Mouse (Mus musculus) yolk sac, embryonic 10.5 days (tissue): Measurements from ENCODE around the gene Tmem60.

ENCODE experiments used
- DNase-seq: peaks from one replicate; pipeline ENCODE4 v3.0.0-alpha.2; 2017; ENCODE audit warnings: low spot score

Tmem60 gene

DNA sequence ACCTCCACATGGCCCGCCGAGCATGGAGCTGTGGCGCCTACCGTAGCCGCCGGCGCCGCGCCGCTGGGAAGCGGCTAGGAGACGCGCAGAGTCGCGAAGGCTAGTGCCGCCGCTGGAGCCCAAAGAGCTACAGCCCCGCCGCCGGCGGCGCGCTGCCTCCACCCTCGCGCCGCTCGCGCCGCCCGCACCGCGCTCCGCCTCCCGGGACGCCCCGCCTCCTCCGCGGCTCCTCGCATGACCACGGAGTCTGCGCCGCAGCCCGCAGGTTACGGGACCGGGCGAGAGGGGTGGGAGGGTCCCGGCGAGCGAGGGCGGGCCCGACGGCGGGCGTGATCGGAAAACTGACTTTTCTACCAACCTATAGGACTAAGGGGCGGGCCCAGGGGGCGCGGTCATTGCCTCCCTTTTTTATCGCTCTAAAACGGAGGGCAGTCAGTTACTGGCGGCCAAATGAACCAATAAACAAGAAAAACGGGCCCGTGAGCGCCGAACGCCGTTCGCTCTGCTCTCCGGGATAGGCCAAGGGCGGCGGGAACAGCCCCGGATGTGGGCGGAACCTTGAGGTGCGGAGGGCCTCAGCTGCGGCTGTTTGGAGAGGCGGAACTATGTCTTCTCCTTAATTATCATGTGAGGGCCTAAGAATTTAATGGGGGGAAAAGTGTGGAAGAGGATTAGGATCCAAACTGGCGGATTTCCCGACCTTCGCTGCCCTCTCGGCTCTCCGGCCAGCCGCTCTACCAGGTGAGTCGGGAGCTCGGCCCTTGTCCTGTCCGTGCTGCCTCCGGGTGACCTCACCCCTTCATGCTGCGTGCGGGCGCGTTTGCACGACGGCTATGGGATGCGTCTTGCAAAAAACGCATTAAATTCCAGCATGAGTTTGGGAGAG lies at the start of gene Tmem60, which contains the start of gene Phtf2:
Gene Tmem60 (plus strand): TSS at position 277 of the 886 bp plus-strand sequence.
Gene Phtf2 (minus strand): TSS at position 210 of the 886 bp plus-strand sequence.
- peak; percentile 98 for DNase-seq

DNA sequence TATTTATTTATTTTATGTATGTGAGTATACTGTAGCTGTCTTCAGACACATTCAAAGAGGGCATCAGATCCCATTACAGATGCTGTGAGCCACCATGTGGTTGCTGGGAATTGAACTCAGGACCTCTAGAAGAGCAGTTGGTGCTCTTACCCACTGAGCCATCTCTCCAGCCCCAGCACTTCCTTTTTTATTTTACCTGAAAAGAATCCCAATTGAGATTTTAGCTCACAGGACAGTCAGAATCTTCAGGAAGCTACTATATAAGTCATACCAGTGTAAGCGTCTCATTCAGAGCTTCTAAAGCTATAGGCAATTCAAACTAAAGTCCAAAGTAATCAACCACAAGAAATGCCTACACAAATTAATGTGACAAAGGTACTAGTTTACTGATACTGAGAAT lies 47.6 kb upstream of the Tmem60 start:
- no peak for DNase-seq

DNA sequence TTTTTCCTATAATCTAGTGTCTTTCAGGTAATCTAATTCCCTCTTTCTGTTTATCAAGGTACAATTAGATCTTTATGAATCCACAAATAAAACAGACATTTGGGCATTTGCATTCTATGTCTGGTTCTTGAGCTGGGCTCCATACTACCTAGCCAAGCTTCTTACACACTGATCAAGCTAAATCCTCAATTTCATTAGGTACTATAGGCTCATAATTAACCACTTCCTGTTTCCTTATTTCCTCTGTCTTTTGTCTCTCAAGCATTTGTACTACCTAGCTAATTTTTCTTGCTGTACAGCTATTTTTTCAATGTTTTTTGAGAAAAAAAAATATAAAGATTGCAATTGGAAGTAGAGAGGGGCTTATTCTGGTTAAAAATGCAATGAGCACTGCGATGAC lies 44.9 kb upstream of the Tmem60 start:
- DNase-seq, result no peak

DNA sequence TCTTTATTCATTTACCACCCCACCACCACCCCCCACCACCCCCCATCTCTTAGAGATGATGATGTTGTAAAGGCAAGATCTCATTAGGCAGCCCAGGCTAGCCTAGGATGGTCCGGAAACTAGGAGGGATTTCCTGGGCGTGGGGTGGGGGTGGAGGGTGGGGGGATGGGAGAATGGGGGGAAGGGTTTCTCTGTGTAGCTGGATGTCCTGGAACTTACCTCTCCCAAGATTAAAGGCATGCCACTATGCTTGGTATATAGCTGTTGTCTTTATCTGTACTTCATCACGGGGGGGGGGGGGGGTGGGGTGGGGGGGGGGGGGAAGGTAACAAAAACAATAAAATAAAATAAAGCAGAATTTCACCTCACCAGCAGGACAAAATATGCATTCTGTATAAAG lies 38.6 kb upstream of the Tmem60 start:
- DNase-seq, result no peak

DNA sequence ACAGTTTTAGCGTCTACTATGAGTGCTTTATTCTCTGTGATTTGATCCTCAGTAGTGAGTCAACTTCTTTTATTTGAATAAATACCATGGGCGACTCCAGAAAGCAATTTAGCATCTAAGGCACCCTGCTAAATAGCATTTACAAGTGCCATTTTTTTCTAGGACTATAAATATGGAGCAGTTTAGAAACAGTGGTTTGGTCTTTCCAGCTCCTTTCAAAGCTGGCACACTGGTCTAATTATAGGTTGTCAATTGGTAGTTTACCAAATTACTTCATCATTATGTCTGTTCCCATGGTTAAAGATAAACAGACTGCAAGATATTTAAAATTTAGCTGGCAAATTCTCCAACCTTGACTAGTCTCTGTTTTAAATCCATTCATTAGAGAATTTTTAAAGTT lies 38.2 kb upstream of the Tmem60 start:
- DNase-seq, result no peak

DNA sequence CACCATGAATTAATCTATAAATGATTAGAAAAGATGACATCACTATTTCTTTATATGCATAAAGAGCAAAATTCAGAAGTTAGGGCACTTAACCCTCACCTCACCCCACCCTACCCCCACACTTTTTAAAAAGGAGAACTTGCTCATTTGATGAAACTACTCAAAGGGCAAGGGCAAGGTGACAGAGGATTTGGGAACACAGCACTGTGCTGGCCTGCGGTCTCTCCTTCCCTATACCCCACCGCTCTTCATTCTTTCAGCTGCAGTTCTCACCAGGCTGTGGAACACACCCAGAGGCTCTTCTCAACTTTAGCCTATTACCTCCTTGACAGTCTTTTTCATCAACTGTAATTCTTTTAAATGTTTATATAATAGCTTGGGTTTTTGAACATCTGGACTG lies 35.0 kb upstream of the Tmem60 start:
- DNase-seq, result no peak

DNA sequence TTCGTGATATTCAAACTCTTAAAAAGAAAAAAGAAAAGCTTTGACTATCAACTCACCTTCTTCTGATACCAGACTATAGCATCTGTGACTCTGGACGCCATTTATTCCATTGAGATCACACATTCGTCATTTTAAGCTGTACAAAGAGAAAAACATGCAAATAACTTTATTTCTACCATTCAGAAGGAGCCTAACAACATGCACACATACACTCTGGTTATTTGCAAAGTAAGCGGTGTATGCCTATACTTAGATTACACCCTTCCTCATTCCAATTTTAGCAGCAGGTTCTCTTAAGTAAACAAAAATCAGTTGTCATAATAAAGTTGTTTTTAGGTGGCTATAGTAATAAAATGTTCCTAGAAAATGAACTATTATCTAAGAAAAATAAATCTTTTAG lies 26.9 kb upstream of the Tmem60 start:
- no peak for DNase-seq

DNA sequence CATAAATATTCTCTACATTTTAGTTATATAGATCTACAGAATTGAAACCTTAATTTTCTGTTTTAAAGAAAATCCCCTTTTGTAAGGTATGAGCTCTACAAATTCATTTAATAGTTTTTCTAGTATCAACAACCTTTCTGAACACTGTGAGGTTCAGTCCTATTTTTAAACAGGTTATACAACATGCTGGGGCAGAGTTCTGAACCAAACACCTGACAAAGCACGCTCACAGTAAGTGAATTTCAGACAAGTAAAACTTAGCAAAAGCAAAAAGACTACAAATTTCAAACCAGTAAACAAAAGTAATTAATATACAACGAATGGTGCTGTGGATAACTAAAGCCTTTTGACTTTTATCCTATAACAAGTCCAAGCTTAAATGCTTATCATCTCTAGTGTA lies 23.6 kb upstream of the Tmem60 start:
- no peak for DNase-seq

DNA sequence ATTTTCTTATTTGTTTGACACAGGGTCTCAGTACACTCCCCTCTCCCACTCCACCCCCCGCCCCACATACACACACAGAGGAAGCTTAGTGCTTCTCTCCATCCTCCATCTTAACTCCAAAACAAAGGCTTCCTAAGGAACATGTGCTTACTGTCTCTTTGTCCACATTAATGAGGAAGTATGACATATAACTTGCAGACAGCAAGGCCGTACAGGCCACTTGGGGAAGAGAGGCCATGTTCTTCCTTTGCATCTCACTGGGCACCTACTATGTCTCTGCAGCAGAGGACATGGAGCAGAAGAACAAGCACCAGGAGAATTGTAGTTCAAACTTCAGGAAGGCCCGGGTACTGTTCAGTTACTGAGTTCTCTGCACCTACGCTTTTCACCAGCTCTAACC lies 21.4 kb upstream of the Tmem60 start:
- DNase-seq, result no peak

DNA sequence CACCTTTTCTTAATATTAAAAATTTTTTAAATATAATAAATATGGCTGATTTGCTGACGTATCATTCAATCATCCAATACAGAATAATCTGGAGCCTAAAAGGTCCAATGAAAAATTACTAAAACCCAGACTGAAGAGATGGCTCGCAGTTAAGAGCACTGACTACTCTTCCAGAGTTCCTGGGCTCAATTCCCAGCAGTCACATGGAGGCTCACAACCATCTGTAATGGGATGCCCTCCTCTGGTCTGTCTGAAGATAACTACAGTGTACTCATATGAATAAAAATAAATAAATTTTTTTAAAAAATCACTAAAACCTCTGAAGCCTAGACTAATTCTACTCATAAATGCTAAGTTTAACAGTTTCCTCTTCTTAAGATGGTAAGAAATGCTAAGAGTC lies 20.1 kb upstream of the Tmem60 start:
- DNase-seq, result no peak

DNA sequence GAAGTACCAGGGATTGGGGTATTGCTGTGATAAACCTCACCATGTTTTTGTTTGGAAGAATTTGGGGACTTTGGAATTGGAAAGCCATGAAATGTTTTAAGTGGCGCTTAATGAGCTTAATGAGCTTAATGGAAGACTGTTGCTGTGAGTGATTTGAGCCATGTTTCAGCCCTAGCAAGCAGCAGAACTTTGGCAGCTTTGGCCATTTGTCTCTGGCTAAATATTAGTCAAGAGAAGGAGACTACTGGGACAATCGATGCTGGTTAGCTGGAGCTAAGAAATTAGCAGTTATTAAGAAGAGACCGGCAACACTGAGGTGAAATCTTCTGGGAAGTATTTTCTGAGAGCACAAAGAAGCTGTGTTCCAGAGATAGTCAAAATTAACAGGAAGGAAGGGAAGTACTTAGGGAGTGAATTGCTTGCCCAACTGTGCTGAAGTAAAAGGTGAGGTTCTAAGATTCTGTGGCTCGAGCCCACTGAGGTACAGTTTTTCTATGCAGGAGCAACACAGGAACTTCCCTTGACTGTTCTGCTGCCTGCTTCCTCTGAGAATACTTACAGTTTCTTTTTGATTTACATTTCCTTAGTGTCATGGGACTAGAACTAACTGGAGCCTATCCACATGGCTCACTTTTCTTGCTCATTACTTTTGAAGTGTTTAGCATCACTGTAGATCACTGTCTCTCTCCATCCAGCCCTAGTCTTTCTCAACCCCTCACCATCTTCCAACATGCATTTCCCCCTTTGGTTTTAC lies 17.6 kb upstream of the Tmem60 start:
- DNase-seq, result no peak

DNA sequence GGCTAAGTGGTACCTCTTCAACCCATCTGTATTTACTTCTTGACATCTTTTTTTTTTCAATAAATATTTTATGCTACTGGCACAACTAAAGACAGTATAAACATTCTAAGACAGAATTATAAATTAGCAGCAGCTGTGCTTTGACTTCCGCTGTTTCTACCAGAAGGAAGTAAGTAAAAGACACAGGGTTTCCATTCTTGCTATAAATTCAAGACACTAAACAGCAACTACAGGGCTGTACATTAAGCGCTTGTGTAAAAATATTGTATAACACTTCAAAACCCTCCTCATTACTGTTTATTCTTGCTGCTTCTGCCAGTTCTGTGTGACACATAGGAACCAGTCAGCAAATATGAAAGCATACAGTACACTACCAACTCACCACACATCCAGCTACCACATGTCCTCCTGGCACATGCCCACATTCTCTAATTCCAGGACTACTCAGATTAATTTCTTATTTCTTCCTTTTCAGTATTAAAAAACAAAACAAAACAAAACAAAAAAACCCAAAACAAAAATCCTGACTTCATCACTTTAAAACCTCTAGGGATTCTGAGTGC lies 16.7 kb upstream of the Tmem60 start:
- no peak for DNase-seq

DNA sequence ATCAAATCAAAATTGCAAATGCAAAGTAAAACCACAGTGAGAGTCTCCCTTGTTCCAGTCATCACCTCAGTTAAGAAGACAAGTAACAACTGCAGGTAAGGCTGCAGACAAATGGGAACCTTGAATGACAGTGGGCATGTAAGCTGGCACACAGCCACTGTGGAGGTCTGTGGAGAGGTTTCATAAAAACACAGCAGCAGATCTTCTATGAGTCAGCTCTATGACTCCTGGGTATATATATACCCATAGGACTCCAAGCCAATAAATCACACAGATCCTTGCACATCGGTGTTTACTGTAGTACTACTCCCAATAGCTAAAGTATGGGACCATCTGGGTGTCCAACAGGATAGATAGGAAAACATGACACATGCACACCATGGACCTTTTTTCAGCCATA lies 8.8 kb upstream of the Tmem60 start:
- no peak for DNase-seq

DNA sequence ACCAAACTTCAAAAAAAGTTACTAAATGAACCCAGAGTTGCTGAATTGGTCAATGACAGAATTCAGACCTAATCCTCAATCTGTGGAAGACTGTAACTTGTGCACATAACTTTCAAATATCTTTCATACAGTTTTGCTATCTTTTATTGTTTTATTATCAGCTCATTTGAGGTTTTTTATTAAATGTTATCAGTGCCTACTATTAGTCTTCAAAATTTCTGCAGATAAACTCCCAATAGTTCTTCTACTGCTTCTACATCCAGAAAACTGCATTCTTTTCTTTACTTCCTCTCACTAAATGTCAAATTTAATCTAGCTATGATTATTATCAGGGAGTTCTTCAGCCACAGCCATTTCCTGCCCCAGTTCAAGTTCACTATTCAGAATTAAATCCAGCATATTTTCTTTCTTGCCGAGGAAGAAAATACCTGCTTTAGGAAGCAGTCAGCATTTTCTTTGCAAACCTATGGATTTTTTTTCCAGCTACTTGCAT lies 5.0 kb upstream of the Tmem60 start:
- DNase-seq, result no peak

DNA sequence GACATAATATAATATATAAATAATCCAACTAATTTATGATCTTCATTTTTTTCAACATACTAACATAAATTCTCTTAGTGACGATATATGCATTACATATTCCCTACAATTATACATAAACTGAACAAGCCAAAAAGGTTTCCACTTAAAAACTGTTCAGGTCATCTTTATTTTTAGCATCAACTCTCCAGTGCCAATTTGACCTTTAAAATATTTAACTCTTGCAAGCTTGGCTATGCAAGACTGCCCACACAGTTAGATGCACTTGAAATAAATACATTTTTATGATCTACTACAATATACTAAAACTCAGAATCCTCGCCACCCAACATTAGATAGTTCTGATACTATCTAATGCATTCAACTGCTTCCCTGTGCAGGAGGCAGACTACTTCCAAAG lies 1.6 kb upstream of the Tmem60 start:
- DNase-seq, result no peak

DNA sequence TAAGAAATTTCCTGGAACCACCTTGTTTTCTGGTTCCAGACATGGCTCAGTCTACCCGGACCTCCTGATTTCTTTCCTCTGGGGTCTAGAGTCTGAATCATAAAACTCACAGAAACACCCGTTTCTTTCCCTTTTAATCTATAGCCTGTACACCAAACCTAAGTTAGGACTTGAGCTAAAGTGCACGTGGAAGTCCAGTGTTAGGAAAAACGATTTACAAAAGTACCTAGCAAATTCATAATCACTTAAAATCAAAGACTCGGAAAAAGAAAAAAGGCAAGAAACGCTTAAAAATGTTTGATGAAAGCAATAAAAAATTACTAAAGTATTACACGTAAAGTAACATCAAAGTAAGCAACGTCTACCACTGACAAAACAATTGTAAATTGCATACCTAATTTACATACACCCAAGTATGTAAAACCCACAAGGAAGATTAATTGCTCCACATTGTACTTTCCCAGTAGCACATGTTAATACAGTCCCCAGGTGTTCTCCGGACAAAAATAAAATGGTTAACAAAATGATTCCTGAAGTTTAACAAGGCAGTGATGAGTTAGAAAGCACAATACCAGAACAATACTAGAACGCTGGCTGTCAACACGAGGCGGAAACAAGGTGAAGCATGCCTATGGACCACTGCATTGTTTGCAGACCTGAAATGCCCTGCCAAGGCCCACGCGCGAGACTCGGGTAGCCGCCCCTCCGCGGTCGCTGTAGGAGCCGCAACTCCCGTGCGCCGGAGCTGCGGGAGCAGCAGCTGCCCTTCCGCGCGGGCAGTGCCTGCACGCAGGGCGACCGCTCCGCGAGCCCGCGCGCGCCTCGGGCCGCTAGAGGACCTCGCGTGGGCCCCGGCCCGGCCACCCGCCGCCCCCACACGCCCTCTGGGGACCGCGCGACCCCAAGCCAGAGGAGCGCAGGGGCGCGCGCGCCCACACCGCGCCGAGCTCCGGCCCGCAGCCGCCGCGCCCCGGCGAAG lies 905 bp upstream of the Tmem60 start:
- peak; percentile 22 for DNase-seq

DNA sequence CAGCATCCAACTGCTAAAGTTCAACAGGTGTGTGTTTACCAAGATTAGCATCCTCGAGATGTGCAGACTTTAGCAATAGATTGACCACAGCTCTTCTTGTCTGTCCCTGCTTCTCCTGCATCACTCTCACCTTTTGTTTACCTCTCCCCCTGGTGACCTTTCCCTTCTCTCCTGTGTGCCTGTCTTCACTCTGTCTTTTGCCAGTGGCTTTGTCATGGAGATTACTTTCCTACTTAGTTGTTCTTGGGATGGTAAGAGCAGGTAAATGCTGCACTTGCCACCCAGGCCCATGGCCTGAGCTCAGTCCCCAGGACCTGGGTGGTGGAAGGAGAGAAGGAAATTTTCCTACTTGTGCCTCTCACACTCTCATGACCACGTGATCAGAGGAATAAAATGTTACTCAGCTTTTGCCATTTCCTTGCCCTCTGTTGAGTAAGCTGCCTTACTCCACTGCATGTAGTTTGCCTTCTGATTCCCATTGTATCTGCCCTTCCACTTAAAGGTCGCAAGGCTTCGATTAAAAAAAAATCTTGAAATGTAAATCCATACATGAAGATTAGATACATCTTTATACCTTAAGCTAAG lies 2.1 kb downstream of the Tmem60 start:
- DNase-seq, result no peak

DNA sequence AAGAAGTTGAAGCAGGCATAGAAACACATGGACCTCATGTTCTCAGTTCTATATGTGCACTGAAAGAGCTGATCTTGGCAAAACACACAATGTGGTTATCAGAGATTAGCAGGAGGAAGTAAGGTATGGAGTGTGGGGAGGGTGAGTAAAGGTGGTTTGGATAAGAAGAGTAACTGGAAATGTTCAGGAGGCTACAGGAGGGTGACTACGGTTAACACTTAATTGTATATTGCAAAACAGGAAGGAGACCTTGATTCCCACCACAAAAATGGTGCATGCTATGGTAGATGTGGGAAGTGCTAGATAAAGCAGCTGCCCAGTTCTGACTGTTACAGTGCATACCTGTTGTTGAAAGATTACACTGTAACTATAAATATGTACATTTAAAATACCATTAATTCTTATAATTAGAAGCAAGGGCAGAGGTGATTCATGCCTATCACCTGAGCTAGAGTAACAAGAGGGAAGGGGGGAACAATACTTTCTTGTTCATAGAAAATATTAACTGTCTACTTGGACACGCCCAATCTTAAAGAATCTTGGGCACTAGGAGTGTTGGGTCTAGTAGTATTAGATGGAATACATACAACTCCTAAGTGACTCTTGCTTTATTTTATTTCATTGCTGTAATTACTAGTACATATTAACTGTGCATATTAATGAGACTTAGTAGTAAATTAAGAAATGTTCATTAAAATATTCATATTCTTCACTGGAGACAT lies 15.6 kb downstream of the Tmem60 start:
- no peak for DNase-seq

DNA sequence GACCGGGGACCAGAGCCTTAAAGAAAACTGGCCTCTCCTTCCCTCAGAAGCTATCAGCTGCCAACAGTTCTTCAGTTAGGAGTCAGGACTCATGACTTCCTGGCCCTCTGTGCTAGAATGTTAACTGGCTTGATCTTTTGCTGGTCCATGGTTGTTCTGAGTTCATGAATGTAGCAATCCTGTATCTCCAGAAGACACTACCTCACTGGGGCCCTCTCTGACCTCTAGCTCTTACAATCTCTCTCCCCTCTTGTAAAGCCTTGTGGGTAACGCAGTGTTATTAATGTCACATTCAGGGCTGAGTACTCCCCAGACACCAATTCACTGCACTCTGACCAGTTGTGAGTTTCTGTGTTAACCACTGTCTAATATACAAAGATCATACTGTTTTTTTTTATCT lies 22.7 kb downstream of the Tmem60 start:
- no peak for DNase-seq

DNA sequence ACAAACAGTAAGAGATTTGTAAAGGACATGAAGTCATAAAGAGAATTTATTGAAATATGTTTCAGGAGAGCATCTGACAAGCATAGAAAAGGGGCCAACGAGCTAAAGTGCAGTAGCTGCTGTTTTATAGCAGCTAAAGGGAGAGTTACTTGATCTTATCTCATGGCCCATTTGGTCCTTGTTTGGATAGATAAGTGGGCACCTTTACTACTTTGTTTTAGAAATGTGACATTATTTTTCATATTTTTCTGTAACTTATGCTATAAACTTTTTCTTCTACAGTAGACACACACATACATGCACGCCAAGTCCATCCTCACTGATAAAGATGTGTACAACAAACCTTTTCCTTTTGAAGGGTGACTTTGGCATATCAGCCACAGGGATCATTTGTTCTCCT lies 23.4 kb downstream of the Tmem60 start:
- no peak for DNase-seq

DNA sequence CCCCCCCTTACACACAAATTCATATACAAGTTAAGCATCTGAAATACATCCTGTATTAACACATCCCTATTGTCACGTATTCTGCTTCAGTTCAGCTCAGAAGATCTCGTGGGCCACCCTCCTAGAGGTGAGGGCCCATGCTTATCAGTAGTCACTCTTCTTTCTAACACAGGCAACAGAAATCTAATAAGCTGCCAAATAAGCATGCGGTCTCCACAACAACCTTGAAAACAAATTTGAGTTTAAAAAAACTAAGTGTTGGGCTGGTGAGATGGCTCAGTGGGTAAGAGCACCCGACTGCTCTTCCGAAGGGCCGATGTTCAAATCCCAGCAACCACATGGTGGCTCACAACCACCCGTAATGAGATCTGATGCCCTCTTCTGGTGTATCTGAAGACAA lies 24.2 kb downstream of the Tmem60 start:
- DNase-seq, result no peak
